Mouse (Mus musculus): ENCODE results near the gene Nat9. TPM values are rescaled to one million over a fixed set of nuclear protein-coding genes. Genes with fewer than 3 reads are reported as not detected.

Nat9 gene
- polyA plus RNA-seq, 1 experiment from 2014 or later: 13.7 TPM

GRCm38 (mm10) chr11:115222570-115222969, 34.9 kb upstream of the Nat9 start:
- H3K9ac ChIP-seq (ENCODE audit: low read depth, low read length): peak overlapping the region; percentile 49

DNA sequence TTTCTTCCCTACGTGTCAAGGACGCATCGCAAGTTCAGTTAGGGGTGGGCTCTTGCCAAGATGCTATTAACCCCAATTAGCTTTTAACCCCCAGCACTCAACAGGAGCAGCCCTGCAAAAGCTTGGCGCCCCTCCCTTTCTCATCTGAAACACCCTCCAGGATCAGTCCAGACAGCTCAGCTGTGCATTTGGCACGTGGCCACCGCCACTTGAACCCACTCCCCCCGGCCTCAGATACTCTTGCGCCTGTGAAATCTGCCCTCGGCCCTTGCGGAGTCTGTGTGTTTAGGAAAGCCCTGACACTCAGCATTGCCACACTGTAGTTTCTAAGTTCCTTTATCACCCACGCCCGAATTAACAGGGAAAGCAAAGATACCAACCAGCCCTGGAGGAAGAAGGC, 34.4 kb upstream of the Nat9 start:
- Histone ChIP-seq H3K9me3 (replicated peaks; ENCODE audit: control insufficient read depth, low read length) (no peaks in the 10 kb centered on the region), H3K4me1 (ENCODE audit: control insufficient read depth, insufficient read depth, low read length) (peaks cover 84% of the 10 kb centered on the region), H3K4me2 (peak overlapping the region; percentile 48), H3K36me3 (ENCODE audit: control insufficient read depth, insufficient read depth, low read length) (no peaks in the 10 kb centered on the region), H3K27ac (ENCODE audit: low read depth, low read length) (peak overlapping the region; percentile 67), H3K4me3 (ENCODE audit: low read depth, low read length) (no peak overlapping the region), H3K27me3 (ENCODE audit: control insufficient read depth, insufficient read depth, low read length) (no peaks in the 10 kb centered on the region), H3K9ac (ENCODE audit: low read depth, low read length) (peak overlapping the region; percentile 49; the same call in 1 of the 2 replicates)
- no peak for ATAC-seq (replicated peaks; ENCODE audit: insufficient number of reproducible peaks, low FRiP score, low TSS enrichment)
- WGBS (ENCODE audit: insufficient replicate concordance): 16% methylated on average over 12 of the region's 12 CpGs

More at GRCm38 (mm10) chr11:115222570-115222969, 34.9 kb upstream of the Nat9 start:
- Histone ChIP-seq H3K4me1 (ENCODE audit: control insufficient read depth, insufficient read depth, low read length) (peaks cover 85% of the 10 kb centered on the region), H3K9me3 (replicated peaks; ENCODE audit: control insufficient read depth, low read length) (no peaks in the 10 kb centered on the region), H3K27ac (ENCODE audit: low read depth, low read length) (peak overlapping the region; percentile 67), H3K4me2 (peak overlapping the region; percentile 48), H3K27me3 (ENCODE audit: control insufficient read depth, insufficient read depth, low read length) (no peaks in the 10 kb centered on the region), H3K4me3 (ENCODE audit: low read depth, low read length) (no peak overlapping the region), H3K36me3 (ENCODE audit: control insufficient read depth, insufficient read depth, low read length) (no peaks in the 10 kb centered on the region)
- ATAC-seq (replicated peaks; ENCODE audit: insufficient number of reproducible peaks, low FRiP score, low TSS enrichment): peak; percentile 39; the same call in 1 of the 2 replicates
- 8% methylated on average over 5 of the region's 5 CpGs for WGBS (ENCODE audit: insufficient replicate concordance)

DNA sequence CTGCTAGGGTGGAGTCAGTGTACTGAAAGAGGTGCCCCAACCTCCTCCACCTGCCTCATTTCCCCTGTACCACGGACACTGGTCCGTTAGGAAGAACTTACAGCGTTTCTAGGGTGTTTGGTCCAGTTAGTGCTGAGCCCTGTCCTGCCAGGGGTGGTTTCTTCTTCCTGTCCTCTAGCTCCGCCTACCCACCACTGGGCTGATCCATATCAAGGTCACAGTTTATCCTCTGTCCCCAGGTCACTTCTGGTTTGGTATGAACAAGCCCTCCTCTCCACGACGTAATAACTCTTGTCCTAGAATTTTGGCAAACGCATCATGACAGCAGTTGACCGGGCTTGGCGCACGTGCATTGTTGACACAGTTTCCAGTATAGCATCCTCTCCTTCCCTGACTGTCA, 32.0 kb upstream of the Nat9 start:
- H3K9me3 ChIP-seq (replicated peaks; ENCODE audit: control insufficient read depth, low read length): no peaks in the 10 kb centered on the region
- no peaks in the 10 kb centered on the region for H3K36me3 ChIP-seq (ENCODE audit: control insufficient read depth, insufficient read depth, low read length)
- WGBS (ENCODE audit: insufficient replicate concordance): 80% methylated on average over 10 of the region's 10 CpGs
- H3K9ac ChIP-seq (ENCODE audit: low read depth, low read length): no peak overlapping the region
- no peak overlapping the region for H3K4me3 ChIP-seq (ENCODE audit: low read depth, low read length)
- peaks cover 72% of the 10 kb centered on the region for H3K4me1 ChIP-seq (ENCODE audit: control insufficient read depth, insufficient read depth, low read length)
- ATAC-seq (replicated peaks; ENCODE audit: insufficient number of reproducible peaks, low FRiP score, low TSS enrichment): no peak
- no peaks in the 10 kb centered on the region for H3K27me3 ChIP-seq (ENCODE audit: control insufficient read depth, insufficient read depth, low read length)
- no peak overlapping the region for H3K4me2 ChIP-seq
- no peak overlapping the region for H3K27ac ChIP-seq (ENCODE audit: low read depth, low read length)

DNA sequence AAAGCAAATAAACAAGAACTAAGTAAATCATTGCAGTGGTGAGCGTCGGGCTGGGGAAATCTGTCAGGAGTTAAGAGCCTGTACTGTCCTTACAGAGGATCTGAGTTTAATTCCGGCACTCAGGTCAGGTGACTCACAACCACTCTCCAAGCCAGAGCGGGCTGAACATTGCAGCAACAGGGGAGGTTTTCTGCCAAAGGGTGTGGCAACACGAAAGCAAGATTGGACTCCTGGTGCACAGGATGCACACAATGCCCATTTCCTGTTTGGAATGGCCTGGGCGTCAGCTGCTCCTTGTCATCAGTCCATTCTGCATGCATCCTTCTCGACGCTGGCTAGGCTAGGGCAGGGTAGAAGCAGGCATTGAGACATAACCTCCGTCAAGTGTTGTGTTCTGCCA, 31.6 kb upstream of the Nat9 start:
- Histone ChIP-seq H3K27ac (ENCODE audit: low read depth, low read length) (no peak overlapping the region), H3K4me1 (ENCODE audit: control insufficient read depth, insufficient read depth, low read length) (peaks cover 68% of the 10 kb centered on the region)
- no peak for ATAC-seq (replicated peaks; ENCODE audit: insufficient number of reproducible peaks, low FRiP score, low TSS enrichment)

GRCm38 (mm10) chr11:115217439-115218410, 30.1 kb upstream of the Nat9 start:
- no peak for ATAC-seq (replicated peaks; ENCODE audit: insufficient number of reproducible peaks, low FRiP score, low TSS enrichment)
- 53% methylated on average over 18 of the region's 18 CpGs for WGBS (ENCODE audit: insufficient replicate concordance)
- no peak overlapping the region for H3K27ac ChIP-seq (ENCODE audit: low read depth, low read length)
- no peaks in the 10 kb centered on the region for H3K9me3 ChIP-seq (replicated peaks; ENCODE audit: control insufficient read depth, low read length)
- peaks cover 52% of the 10 kb centered on the region for H3K4me1 ChIP-seq (ENCODE audit: control insufficient read depth, insufficient read depth, low read length)
- H3K4me2 ChIP-seq: no peak overlapping the region
- H3K36me3 ChIP-seq (ENCODE audit: control insufficient read depth, insufficient read depth, low read length): no peaks in the 10 kb centered on the region
- no peak overlapping the region for H3K4me3 ChIP-seq (ENCODE audit: low read depth, low read length)
- no peak overlapping the region for H3K9ac ChIP-seq (ENCODE audit: low read depth, low read length)
- H3K27me3 ChIP-seq (ENCODE audit: control insufficient read depth, insufficient read depth, low read length): 0 out of 2 replicates have a peak, but pooled peaks cover 2% of the 10 kb centered on the region

More for the DNA sequence above, 31.6 kb upstream of the Nat9 start:
- Histone ChIP-seq H3K9ac (ENCODE audit: low read depth, low read length) (no peak overlapping the region), H3K4me2 (no peak overlapping the region), H3K27me3 (ENCODE audit: control insufficient read depth, insufficient read depth, low read length) (no peaks in the 10 kb centered on the region), H3K4me3 (ENCODE audit: low read depth, low read length) (no peak overlapping the region), H3K9me3 (replicated peaks; ENCODE audit: control insufficient read depth, low read length) (no peaks in the 10 kb centered on the region), H3K36me3 (ENCODE audit: control insufficient read depth, insufficient read depth, low read length) (no peaks in the 10 kb centered on the region)
- WGBS (ENCODE audit: insufficient replicate concordance): 39% methylated on average over 9 of the region's 9 CpGs

DNA sequence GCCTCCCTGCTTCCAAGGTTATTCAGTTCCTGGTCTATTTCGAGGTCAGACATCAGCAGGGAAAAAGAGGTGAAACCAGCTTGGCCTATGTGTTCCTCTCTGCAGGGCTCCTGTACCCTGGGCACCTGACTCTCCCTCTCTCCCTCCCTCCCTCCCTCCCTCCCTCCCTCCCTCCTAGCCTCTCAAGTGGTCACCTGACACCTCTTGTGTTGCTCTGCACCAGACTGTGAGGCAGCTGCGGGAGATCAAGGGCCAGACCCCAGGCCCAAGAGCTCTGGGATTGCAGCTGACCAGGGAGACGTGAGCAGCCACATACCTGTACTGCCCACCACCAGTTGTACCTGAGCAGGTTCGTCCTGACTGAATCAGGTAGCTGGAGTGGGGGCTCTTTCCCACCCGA, 27.5 kb upstream of the Nat9 start:
- Histone ChIP-seq H3K27me3 (ENCODE audit: control insufficient read depth, insufficient read depth, low read length) (0 out of 2 replicates have a peak, but pooled peaks cover 2% of the 10 kb centered on the region), H3K36me3 (ENCODE audit: control insufficient read depth, insufficient read depth, low read length) (no peaks in the 10 kb centered on the region), H3K27ac (ENCODE audit: low read depth, low read length) (peak overlapping the region; percentile 64), H3K9ac (ENCODE audit: low read depth, low read length) (no peak overlapping the region), H3K4me3 (ENCODE audit: low read depth, low read length) (no peak overlapping the region), H3K9me3 (replicated peaks; ENCODE audit: control insufficient read depth, low read length) (no peaks in the 10 kb centered on the region), H3K4me1 (ENCODE audit: control insufficient read depth, insufficient read depth, low read length) (peaks cover 49% of the 10 kb centered on the region), H3K4me2 (no peak overlapping the region)
- 34% methylated on average over 5 of the region's 5 CpGs for WGBS (ENCODE audit: insufficient replicate concordance)
- no peak; the same call in 1 of the 2 replicates for ATAC-seq (replicated peaks; ENCODE audit: insufficient number of reproducible peaks, low FRiP score, low TSS enrichment)

GRCm38 (mm10) chr11:115212116-115212515, 24.5 kb upstream of the Nat9 start:
- H3K36me3 ChIP-seq (ENCODE audit: control insufficient read depth, insufficient read depth, low read length): no peaks in the 10 kb centered on the region
- H3K4me1 ChIP-seq (ENCODE audit: control insufficient read depth, insufficient read depth, low read length): peaks cover 29% of the 10 kb centered on the region
- H3K27ac ChIP-seq (ENCODE audit: low read depth, low read length): no peak overlapping the region
- H3K4me3 ChIP-seq (ENCODE audit: low read depth, low read length): no peak overlapping the region
- peaks cover 8% of the 10 kb centered on the region; the same call in 1 of the 2 replicates for H3K27me3 ChIP-seq (ENCODE audit: control insufficient read depth, insufficient read depth, low read length)
- H3K9me3 ChIP-seq (replicated peaks; ENCODE audit: control insufficient read depth, low read length): no peaks in the 10 kb centered on the region
- H3K4me2 ChIP-seq: no peak overlapping the region
- WGBS (ENCODE audit: insufficient replicate concordance): 63% methylated on average over 13 of the region's 13 CpGs
- no peak for ATAC-seq (replicated peaks; ENCODE audit: insufficient number of reproducible peaks, low FRiP score, low TSS enrichment)
- no peak overlapping the region for H3K9ac ChIP-seq (ENCODE audit: low read depth, low read length)

GRCm38 (mm10) chr11:115209958-115210357, 22.3 kb upstream of the Nat9 start:
- no peak for ATAC-seq (replicated peaks; ENCODE audit: insufficient number of reproducible peaks, low FRiP score, low TSS enrichment)
- Histone ChIP-seq H3K36me3 (ENCODE audit: control insufficient read depth, insufficient read depth, low read length) (no peaks in the 10 kb centered on the region), H3K4me2 (no peak overlapping the region), H3K9me3 (replicated peaks; ENCODE audit: control insufficient read depth, low read length) (no peaks in the 10 kb centered on the region), H3K27me3 (ENCODE audit: control insufficient read depth, insufficient read depth, low read length) (peaks cover 8% of the 10 kb centered on the region; the same call in 1 of the 2 replicates), H3K4me1 (ENCODE audit: control insufficient read depth, insufficient read depth, low read length) (peaks cover 23% of the 10 kb centered on the region), H3K27ac (ENCODE audit: low read depth, low read length) (no peak overlapping the region), H3K4me3 (ENCODE audit: low read depth, low read length) (no peak overlapping the region), H3K9ac (ENCODE audit: low read depth, low read length) (0 out of 2 replicates have a peak overlapping the region, but pooled peaks have one; percentile 22)
- WGBS (ENCODE audit: insufficient replicate concordance): 76% methylated on average over 7 of the region's 7 CpGs
